Mouse (Mus musculus) heart, postnatal 0 days (tissue): ENCODE measurements around the gene Mettl9. TPM values are rescaled to one million over a fixed set of nuclear protein-coding genes. Genes with fewer than 3 reads are reported as not detected.

Source experiments
- ATAC-seq: fragments of 200-750 bp; cut with Nextera tagmentation; 2 replicates; pipeline ENCODE4 v1.8.0; 2017; ENCODE audit warnings: low read depth, moderate number of reproducible peaks, moderate library complexity; ENCODE audit not compliant: insufficient read depth
- DNase-seq: peaks from one replicate; pipeline ENCODE4 v3.0.0-alpha.2; 2016; ENCODE audit warnings: low spot score
- H3K27ac ChIP-seq: fragments of 300-500 bp; sonication (generic); 2 replicates; pipeline ENCODE4 v1.5.1; 2014; ENCODE audit warnings: low read depth, mild to moderate bottlenecking
- H3K27me3 ChIP-seq: fragments of 300-500 bp; sonication (generic); 2 replicates; pipeline ENCODE4 v1.6.1; 2014; ENCODE audit warnings: low read length, mixed read lengths; ENCODE audit not compliant: control insufficient read depth, insufficient read depth
- H3K36me3 ChIP-seq: fragments of 300-500 bp; sonication (generic); replicated peaks from 2 replicates; pipeline ENCODE4 v1.6.1; 2014; ENCODE audit warnings: low read length, mixed read lengths; ENCODE audit not compliant: control insufficient read depth, insufficient read depth
- H3K4me1 ChIP-seq: fragments of 300-500 bp; sonication (generic); 2 replicates; pipeline ENCODE4 v1.6.1; 2014; ENCODE audit warnings: antibody characterized with exemption; ENCODE audit not compliant: control insufficient read depth, insufficient read depth
- H3K4me2 ChIP-seq: fragments of 300-500 bp; sonication (generic); 2 replicates; pipeline ENCODE4 v1.6.1; 2014; ENCODE audit warnings: low read depth, mild to moderate bottlenecking, low read length, moderate library complexity
- H3K4me3 ChIP-seq: fragments of 300-500 bp; sonication (generic); 2 replicates; pipeline ENCODE4 v1.5.1; 2014; ENCODE audit warnings: low read depth, low read length
- H3K9ac ChIP-seq: fragments of 300-500 bp; sonication (generic); replicated peaks from 2 replicates; pipeline ENCODE4 v1.6.1; 2014; ENCODE audit warnings: low read depth, low read length, mixed read lengths
- H3K9me3 ChIP-seq: fragments of 300-500 bp; sonication (generic); replicated peaks from 2 replicates; pipeline ENCODE4 v1.6.1; 2016; ENCODE audit warnings: low read length; ENCODE audit not compliant: control insufficient read depth
- CTCF ChIP-seq: IDR thresholded peaks from 2 replicates; pipeline ENCODE4 v1.5.1; 2016; ENCODE audit warnings: antibody characterized with exemption, control low read depth, low read depth
- EP300 ChIP-seq: IDR thresholded peaks from 2 replicates; pipeline ENCODE4 v1.6.1; 2016; ENCODE audit warnings: antibody characterized with exemption, low read depth
- WGBS: fragments of 180-500 bp; shearing (Covaris S2); extraction: QIAGEN DNeasy Blood & Tissue Kit; methylation state at CpG from one replicate; pipeline ENCODE4 v1.1.7; 2014; 5-methylcytosine and 5-hydroxymethylcytosine counted together
- polyA plus RNA-seq: library from polyadenylated mRNA; unstranded; fragments of >200 nt; fragmentation: Nextera tagmentation; extraction: Ambion mirVana; gene quantifications from 2 replicates; pipeline ENCODE4 v1.2.1, GENCODE M21; 2015
- total RNA-seq: library from RNA; depleted of rRNA; stranded (reverse); fragments of >200 nt; gene quantifications from 2 replicates; pipeline ENCODE4 v1.2.3, GENCODE M21; 2014; ENCODE audit warnings: low replicate concordance

Mettl9 gene
- total and polyA plus RNA-seq, 2 experiments from 2014 or later, result 52.8 to 81.2 TPM

DNA sequence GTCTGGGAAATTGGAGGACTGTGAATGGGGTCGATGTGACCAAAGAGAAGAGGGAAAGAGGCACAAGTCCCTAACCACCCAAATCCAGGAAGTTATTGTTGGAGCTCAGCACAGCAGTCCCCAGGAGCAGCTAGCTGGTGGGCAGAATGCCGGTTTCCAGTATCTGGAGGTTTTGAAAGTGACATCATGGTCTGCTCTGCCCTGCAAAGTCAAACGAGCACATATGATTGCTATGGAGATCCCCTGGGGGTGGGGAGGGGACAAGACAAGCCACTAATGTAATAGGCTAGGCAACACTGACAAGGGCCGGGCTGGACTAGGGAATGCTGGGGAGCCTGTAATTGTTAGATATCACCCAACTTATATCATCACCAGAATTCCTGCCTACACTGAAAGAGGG is 51.3 kb downstream of the Mettl9 start:
- peak overlapping the region; percentile 54 for H3K27ac ChIP-seq
- H3K27me3 ChIP-seq, result no peaks in the 10 kb centered on the region
- TF ChIP-seq CTCF (no peak), EP300 (no peak)
- H3K9ac ChIP-seq, result no peak overlapping the region
- 6% methylated on average over 4 of the region's 4 CpGs for WGBS
- DNase-seq, result peak; percentile 71
- no peaks in the 10 kb centered on the region for H3K9me3 ChIP-seq
- peak; percentile 88 for ATAC-seq
- no peak overlapping the region for H3K4me3 ChIP-seq
- no peaks in the 10 kb centered on the region for H3K36me3 ChIP-seq
- H3K4me1 ChIP-seq, result peaks cover 5% of the 10 kb centered on the region; the same call in 1 of the 2 replicates
- no peak overlapping the region for H3K4me2 ChIP-seq

DNA sequence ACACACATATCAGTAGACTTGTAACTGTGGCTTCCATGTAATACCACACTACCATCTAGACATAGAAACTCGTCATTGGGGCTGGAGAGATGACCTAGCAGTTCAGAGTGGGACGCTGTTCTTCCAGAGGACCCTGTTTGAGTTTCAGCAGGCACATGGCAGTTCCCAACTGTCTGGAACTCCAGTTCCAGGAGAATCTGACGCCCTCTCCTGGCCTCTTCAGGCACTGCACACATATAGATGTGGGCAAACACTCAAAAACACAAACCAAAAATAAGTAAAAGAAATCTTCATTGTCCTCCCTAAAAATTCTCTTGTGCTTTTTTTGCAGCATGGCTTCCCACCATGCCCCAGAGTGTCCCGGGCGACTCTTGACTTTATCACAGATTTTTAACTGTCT is 54.5 kb downstream of the Mettl9 start:
- no peak overlapping the region for H3K27ac ChIP-seq
- ATAC-seq (no peak), DNase-seq (no peak)
- WGBS, result 76% methylated on average over 5 of the region's 5 CpGs
- H3K4me3 ChIP-seq, result no peak overlapping the region
- peaks cover 5% of the 10 kb centered on the region; the same call in 1 of the 2 replicates for H3K4me1 ChIP-seq
- TF ChIP-seq EP300 (no peak), CTCF (no peak; the same call in 1 of the 2 replicates)
- no peaks in the 10 kb centered on the region for H3K27me3 ChIP-seq
- H3K4me2 ChIP-seq, result no peak overlapping the region
- no peaks in the 10 kb centered on the region for H3K36me3 ChIP-seq
- H3K9me3 ChIP-seq, result no peaks in the 10 kb centered on the region
- no peak overlapping the region for H3K9ac ChIP-seq

DNA sequence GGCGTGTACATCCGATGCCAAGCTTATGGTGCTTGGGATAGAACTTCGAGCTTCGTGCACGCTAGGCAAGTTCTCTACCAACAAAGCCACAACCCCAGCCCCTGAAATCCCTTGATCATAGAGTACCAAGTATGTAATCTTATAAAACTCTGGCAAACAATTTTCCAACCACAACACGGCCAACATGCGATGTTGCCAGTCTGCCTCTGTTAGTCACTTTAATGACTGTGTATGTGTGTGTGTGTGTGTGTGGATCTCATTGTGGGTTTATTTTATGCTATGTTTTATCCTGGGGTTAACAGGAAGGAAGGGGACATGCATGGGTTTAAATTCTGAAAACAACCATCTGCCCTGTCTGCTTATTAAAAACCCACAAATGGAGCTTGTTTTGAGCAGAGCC is 56.5 kb downstream of the Mettl9 start:
- H3K4me2 ChIP-seq, result no peak overlapping the region
- 83% methylated on average over 7 of the region's 7 CpGs for WGBS
- H3K9me3 ChIP-seq, result no peaks in the 10 kb centered on the region
- H3K27ac ChIP-seq, result no peak overlapping the region
- H3K27me3 ChIP-seq, result no peaks in the 10 kb centered on the region
- H3K4me1 ChIP-seq, result 0 out of 2 replicates have a peak, but pooled peaks cover 5% of the 10 kb centered on the region
- H3K9ac ChIP-seq, result no peak overlapping the region
- ATAC-seq (no peak), DNase-seq (no peak)
- TF ChIP-seq CTCF (no peak), EP300 (no peak)
- H3K4me3 ChIP-seq, result no peak overlapping the region
- H3K36me3 ChIP-seq, result no peaks in the 10 kb centered on the region

DNA sequence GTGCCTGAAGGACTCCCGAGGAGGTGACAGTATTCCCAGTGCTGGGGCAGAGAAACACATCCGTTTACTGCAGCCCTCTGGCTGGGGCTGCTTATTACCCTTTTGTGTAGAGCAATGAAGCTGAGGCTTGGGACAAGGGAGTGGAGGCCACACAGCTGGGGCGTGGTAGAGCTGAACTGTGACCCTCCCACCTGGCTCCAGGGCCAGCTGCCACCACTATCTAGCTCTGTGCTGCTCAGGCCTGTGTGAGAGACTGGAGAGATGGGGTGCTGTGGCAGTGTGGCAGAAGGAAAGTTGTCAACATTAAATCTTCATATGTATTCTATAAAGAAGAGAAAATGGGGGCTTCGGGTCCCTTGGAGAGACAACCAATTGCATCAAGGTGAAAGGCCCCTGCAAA is 58.8 kb downstream of the Mettl9 start:
- TF ChIP-seq CTCF (no peak), EP300 (no peak)
- Histone ChIP-seq H3K27me3 (no peaks in the 10 kb centered on the region), H3K9ac (no peak overlapping the region), H3K27ac (no peak overlapping the region), H3K4me3 (no peak overlapping the region), H3K4me1 (no peaks in the 10 kb centered on the region), H3K36me3 (no peaks in the 10 kb centered on the region), H3K4me2 (no peak overlapping the region), H3K9me3 (no peaks in the 10 kb centered on the region)
- WGBS, result 73% methylated on average over 4 of the region's 4 CpGs
- DNase-seq (no peak), ATAC-seq (no peak)

DNA sequence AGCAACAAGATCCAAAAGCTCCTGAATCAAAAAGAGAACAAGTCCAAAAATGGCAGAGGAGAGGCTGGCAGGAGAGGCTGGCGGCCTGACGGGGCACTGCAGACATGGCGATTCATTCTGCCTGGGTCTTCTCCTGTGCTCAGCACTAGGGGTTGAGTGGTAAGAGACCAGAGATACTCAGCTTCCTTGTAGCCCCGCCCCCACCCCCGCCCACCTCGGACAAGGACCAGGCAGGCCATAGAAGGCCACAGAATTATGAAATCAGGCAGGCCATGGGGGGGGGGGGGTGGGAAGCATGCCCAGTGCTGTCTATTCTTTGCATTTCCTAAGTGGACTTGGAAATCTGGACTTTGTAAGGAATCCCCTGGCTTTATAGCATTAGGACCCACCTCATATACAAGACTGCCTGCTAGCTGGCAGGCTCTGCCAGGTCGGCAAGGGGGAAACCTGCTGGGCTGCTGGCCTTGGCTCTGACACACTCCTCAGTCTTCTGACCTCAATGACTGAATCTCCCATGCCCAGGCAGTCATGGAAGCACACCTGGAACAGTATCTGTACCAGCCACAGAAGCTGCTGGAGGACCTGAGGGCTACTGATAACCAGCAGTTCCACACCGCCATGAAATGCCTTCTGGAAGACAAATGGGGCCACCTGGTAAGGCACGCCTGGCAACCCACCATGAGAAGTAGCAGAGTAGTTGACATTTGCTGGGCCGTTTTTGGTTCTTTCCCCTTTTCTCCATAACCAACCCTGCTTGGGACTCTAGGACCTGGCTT is 64.6 kb downstream of the Mettl9 start:
- H3K4me1 ChIP-seq, result no peaks in the 10 kb centered on the region
- TF ChIP-seq CTCF, result no peak
- TF ChIP-seq EP300, result no peak
- H3K4me2 ChIP-seq, result no peak overlapping the region
- no peak overlapping the region for H3K9ac ChIP-seq
- no peak overlapping the region for H3K4me3 ChIP-seq
- DNase-seq (no peak), ATAC-seq (no peak)
- H3K27me3 ChIP-seq, result no peaks in the 10 kb centered on the region
- 62% methylated on average over 10 of the region's 10 CpGs for WGBS
- H3K36me3 ChIP-seq, result no peaks in the 10 kb centered on the region
- no peaks in the 10 kb centered on the region for H3K9me3 ChIP-seq
- no peak overlapping the region for H3K27ac ChIP-seq

DNA sequence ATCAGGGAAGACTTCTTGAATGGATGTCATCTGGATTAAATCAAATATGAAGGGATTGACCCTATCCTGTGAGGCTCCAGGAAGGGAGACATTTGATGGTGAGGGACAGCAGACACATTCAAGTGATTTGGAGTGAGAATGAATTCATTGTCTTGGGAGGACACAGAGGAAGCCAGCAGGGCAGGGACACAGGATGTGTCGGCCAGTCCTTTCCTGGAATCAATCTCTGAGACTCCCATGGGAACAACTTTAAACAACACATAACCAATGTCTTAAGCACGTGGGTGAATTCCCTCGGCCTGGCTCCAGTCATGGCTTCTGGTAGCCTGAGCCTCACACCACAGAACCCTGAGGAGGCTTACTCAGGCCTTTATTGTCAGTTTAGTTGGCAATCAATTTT is 73.6 kb downstream of the Mettl9 start:
- Histone ChIP-seq H3K27ac (peak overlapping the region; percentile 44), H3K27me3 (no peaks in the 10 kb centered on the region), H3K4me3 (no peak overlapping the region), H3K4me2 (no peak overlapping the region), H3K4me1 (peaks cover 14% of the 10 kb centered on the region), H3K9ac (no peak overlapping the region), H3K36me3 (no peaks in the 10 kb centered on the region), H3K9me3 (no peaks in the 10 kb centered on the region)
- peak; percentile 57 for ATAC-seq
- DNase-seq, result peak; percentile 33
- 58% methylated on average over 3 of the region's 3 CpGs for WGBS
- TF ChIP-seq EP300, result no peak; the same call in 1 of the 2 replicates
- TF ChIP-seq CTCF, result no peak
